Mouse (Mus musculus) neutrophil, adult 5-6 weeks (primary cell): Measurements from ENCODE around the gene Chn1. TPM values are rescaled to one million over a fixed set of nuclear protein-coding genes. Genes with fewer than 3 reads are reported as not detected.
"Not testable (repeated sequence)": the region's sequence is repeated elsewhere in the genome, so short reads cannot be mapped to it uniquely, and the experiment has no call there.

Source experiments
- ATAC-seq: fragments of 151-379, 151-347 bp; 2 replicates; pipeline ENCODE4 v1.8.0; 2017; ENCODE audit warnings: mild to moderate bottlenecking, moderate TSS enrichment; ENCODE audit not compliant: insufficient number of reproducible peaks, poor library complexity, low FRiP score, severe bottlenecking; ENCODE audit errors: extremely low read depth
- total RNA-seq: library from RNA; stranded (forward); fragments of 200-1000 nt; gene quantifications from 2 replicates; pipeline ENCODE4 v1.2.3, GENCODE M21; 2017

Chn1 gene
- total RNA-seq, result not detected in 2 replicates

DNA sequence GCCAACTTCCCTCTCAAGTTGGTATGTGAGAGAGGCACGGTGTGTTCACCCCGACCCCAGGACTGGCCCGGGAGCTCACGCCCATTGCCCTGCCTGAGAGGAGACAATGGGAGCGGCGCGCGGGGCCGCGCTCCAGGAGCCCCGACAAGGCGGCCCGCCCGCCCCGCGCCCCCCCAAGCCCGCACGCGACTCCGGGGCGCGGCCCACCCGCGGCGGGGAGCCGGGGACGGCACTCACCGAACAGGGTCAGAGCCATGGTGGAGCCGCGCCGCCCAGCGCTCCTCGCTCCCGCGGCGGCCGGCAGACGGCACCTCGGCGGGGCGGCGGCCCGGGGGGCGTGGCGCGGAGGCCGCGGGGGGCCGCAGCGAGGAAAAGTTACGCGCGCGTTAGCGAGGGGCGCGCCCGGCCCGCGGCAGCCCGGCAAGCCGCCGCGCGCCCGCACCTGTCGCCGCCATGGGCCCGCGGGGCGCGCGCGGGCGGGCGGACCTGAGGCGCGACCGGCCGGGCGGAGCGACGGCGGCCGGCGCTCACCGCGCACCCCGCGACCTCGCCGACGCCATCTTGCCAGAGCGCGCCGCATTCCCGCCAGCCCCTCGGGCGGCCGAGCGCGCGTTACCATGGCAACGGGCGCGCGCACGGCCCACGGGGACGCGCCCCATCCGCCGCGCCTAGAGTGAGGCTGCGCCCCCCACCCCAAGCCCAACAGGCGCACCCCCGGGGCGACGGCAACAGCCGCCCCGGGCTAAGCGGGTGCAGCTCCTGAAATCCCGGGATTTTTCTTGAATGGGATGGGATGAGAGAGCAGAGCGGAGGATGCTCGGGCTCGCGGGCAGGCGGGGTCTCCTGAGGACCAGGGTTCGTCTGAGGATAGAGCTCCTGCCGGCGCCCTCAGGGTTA lies at the start of gene Chn1:
Gene Chn1 (minus strand): TSS at position 561 of the 897 bp plus-strand sequence.
- no peak for ATAC-seq

DNA sequence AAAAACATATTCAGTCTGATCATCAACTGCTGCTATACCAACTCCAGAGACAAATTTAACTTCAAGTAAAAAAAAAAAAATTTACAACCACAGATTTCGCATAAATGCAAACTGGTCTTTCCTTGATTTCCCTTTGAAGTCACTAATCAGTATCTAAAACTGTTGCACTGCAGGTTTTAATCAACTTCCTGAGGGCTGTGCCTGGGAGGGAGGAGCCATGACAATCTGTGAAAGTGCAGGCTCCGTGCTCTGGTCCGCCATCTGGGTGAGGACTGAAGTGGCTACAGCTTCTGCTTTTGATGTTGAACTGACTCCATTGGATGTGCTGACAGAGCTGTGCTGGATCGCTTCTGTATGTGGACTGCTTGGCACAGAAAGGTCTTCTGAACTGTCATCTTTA lies 43.6 kb upstream of the Chn1 start:
- no peak for ATAC-seq

DNA sequence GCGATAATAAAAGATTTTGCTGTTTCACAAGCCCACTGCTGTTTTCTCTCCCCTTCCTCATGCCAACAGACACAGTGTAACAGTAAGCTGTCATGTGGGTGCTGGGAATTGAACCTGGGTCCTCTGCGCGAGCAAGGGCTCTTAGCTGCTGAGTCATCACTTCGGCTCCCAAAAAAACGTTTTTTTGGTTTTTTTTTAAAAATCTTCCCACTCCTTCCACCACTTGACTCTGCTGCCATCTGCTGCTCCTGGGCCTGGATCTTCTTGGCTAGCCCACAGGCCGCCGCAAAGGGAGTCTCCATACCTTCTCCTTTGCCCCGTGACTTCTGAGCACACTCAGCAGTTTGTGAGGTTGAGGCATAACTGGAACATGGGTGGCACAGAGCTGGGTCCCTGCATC lies 32.5 kb upstream of the Chn1 start:
- no peak for ATAC-seq

DNA sequence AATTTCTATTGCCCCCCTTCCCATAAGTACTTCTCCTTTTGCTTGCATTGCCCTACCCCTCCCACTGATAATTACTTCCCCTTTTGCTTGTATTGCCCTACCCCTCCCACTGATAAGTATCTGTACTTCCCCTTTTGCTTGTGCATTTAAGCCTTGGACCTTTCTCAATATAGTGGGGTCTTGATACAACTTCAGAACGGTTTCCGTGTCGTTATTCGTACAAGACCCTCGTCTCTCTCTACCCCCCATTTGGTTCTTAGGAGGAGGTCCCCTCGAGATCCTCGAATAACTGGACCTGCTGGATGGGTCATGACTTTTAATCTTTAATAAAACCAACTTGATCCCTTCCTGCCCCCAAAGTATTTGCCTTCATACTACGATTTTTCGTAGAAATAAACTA lies 25.0 kb upstream of the Chn1 start:
- not testable (repeated sequence) for ATAC-seq

DNA sequence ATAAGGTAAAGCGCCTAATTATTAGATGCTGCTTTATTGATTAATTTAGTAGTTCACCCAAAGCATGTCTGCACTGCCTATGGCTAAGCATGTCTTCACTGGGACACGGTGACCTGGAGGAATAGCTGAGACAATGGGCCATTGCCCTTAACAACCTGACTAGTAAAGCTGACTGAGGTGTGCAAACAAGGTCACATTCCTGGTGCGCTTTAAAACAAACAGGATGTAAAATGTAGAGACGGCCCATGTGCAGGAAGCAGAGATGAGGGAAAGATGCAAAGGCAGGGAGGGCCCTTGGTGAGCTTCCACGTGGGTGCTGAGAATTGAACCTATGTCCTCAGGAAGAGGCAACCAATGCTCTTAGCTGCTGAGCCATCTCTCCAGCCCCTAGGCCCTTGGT lies 23.6 kb upstream of the Chn1 start:
- ATAC-seq, result no peak

DNA sequence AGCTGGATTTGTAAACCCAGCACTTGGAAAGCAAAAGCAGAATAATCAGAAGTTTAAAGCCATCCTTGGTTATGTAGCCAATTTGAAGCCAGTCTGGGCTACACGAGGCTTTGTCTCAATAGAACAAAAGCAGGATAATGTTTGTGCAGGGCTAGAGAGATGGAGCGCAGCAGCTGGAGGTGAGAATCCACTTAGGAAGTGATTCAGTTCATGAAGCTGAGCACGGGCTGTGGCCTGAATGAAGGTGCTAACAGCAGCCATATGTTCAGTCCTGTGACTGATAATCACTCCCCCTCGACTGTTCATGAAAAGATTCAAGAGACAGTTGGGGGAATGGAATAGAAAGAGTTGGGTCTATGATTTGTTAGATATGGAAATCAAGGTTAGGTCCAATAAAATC lies 23.0 kb upstream of the Chn1 start:
- no peak for ATAC-seq

DNA sequence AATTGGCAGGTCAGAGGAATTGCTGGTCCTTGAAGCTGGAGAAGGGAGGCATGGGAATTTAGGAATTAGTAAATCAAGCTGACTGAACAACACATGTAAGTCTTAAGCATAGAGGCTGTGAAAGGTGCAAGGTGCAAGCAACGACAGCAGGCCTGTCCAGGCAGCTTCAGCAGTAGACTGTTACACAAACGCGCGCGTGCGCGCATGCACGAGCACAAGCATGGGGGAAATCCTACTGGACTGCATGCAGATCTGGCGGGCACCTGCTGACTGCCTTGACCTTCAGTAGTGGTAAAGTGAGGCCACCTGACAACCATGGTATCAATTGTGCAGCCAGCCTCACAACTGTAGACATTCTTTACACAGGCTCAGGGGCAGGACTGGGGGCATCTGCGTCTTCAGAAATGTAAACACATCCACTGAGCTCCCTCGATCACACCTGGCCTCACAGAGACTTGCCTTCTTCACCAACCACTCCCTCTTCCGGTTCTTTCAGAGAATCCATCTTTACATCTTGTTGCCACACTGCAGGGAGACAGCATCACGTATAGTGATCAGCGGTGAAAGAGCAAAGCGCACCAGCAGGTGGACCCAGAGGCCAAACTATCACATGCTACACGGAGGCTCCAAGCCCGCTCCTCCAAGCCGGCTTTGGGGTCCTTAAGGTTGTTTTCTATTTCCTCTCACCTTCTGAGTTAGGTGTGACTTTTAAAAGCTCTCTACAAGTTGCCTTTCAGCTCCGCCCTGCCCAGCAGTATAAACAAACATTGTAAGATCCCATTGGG lies 16.9 kb upstream of the Chn1 start:
- no peak for ATAC-seq

DNA sequence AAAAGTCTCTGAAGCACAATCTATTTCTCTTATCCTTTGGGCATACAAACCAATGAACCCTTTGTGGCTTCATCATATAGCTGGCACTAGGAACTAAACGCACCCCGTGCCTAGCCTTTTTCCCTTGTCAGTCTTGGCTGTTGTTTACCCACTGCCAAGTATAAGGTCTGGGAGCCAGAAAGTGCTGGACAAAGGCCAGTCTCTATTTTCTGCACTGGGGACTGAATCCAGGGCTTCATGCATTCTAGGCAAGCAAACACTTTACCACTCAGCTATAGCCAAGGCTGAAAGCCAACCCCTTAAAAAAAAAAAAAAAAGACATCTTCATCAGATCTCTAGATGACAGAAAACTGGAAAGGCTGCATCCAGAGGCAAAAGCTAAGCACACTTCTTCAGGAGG lies 15.2 kb upstream of the Chn1 start:
- no peak for ATAC-seq

DNA sequence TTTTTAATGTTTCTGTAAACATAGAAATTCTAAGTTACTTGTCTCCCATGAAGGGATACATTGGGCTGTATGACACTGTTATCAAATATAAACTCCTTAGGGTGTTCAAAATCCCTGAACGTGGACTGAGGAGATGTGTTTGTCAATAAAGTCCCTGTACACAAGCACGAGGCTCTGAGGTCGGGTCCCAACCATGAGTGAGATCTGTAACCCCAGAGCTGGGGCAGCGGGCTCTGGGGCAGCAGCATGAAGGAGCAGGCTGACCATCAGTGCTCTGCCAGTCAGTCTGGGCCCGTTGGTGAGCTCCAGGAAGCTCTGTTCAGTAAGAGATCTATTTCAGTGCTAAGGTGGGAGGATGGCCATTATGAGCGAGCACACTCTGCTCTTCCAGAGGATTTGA lies 13.2 kb upstream of the Chn1 start:
- no peak for ATAC-seq

DNA sequence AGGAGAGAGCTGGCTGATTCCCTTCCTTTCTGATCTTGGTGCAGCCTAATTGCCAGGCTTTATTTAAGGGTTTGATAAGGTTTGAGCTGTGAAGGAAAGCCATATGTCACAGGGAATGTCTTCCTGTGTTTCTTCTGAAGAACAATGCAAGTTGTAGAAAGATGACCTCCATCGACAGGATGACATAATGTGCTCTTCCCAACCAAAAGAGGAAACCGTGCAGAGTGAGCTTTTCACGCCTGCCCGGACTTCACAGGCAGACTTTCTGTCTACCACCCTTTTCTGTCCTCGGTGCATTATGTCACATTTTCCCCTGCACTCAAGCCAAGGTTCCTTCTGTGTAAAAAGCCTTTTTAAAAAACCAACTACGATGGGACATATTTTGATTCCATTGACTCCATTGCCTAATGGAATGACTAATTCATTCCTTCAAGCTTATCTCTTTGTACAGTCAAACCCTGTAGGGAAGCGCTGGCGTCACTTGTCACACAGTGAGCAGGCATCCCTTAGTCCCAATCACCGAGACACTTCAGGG lies 7.3 kb upstream of the Chn1 start:
- no peak for ATAC-seq

DNA sequence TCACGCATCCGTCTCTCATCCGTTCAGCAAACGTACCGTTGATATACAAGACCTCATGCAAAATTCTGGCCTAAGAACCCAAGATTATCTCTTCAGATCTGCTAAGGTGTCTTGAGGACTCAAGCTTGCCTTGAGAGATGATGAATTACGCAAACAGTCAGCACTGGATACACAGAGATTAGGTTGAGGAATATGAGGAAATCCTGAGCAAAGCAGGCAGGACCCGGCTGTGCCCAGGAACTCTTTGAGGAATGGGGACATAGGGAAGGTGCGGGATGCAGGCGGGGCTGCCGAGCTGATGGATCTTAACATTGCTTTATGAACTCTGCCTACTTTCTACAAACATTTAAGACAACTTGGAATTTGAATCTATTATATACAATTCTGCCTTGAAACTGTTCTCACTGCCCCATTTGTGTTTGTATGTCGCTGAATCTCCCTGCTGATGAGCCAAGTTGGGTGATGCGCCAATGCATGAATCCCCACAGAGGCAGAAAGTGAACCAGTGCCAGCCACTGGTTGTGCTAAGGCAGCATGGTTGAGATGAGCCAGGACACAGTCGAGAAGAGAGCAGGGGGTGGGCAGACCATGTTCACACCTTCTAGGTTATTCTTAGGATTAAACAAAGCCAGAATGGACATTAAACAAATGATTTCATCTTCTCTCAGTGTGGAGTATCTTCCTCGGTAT lies 5.3 kb upstream of the Chn1 start:
- ATAC-seq, result no peak

DNA sequence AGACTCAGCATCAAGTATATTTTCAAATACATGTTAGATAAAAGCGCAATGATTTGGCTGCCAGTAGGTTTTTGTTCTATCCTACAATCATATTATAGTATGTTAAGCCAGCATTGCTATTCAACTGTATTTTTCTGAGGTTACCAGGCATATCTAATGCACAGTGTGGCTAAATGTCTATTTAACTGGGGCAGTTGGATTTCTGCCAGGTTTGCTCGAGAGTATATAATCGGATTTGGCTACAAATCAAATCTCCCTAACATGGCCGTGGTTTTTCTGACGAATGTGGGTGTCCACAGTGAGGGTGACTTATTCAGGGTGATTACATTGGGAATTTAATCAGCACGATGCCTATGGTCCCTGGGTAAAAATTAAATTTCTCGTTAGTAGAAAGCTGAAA lies 4.7 kb upstream of the Chn1 start:
- ATAC-seq, result no peak

DNA sequence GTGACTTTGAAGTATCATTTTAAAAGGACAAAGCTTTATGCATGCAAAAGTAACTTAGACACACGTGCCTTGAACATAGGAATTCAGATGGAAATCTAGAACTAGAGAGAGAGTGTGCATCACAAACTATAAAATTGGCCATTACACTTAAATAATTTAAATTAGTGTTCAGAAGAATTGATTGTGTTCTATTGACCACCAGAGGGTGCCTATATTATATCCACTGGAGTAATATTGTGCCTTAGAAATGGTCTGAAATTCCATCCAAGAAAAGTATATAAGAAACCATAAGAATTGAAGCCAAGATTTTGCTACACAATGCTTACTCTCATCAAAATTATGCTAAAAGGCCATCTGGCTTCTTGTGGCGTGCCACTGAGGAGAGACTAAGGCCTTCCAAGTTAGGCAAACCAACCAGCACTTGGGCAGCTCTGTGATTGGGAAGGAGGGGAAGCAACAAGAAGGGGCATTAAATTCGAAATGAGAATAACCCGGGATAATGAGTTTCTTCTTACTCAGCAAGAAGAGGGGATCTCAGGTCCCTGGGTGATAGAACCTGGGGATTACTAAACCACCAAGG lies 4.0 kb upstream of the Chn1 start:
- ATAC-seq, result no peak

DNA sequence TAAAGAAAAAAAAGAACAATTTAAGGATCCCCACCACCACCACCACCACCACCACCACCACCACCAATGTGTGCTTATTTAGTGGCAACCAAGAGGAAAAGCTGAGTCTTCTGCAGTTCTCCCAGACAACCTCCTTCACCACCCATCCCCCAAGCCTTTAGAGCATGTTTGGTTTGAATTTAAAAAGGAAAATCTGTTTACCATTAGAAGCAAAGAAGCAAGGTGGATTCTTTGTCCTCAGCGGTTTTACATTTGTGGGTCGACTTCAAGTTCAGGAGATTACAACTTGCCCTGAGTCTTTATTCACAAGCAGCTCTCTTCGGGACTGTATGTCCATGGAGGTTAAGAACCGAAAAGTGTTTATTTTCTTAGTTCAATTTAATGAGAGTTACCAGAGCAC lies 1.8 kb upstream of the Chn1 start:
- ATAC-seq, result no peak

DNA sequence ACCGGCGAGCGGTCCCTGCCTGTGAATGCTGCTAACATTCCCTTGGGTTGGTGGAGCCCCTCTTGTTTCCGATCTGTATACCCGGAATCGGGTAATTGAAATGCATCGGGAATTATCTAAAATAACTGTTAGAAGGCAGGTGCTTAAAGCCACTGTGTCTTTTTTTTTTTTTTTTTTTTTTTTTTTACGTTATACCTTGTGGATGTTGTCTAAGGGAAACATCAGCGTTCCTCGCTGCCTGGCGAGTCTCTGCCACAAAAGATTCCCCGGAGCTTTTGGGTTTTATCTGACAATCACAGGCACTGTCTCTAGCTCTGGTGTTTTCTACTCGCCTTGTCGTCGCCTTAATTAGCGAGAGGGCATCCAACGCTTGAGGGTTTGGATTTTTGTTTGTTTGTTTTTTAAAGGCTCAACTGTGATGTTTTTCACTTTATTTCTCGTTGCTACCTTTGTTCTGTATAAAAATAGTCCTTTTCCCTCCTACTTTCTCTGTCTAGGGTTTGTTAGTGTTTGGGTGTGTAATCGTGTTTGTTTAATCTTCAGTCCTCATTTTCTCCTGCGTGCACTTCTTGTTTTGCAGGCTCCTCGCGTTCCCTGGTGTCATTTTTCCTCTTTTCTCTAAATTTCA lies 651 bp upstream of the Chn1 start:
- ATAC-seq, result no peak

DNA sequence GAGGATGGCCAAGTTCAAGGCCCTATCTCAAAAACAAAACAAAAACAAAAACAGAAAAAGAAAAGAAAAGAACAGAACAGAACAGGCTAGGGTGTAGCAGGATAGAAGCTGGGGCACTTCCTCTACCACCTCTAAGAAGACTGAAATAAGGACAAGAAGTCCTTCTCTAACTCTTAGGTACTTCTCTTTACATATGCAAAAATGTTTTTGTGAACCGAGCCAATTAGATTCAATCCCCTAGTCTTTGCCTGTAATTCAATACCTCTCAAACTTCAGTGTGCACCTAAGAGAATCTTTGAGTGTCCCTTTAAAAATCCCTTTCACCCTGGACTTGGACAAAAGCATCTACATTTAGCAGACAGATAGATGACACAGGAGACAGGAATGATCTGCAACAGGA lies 2.2 kb downstream of the Chn1 start:
- no peak for ATAC-seq

DNA sequence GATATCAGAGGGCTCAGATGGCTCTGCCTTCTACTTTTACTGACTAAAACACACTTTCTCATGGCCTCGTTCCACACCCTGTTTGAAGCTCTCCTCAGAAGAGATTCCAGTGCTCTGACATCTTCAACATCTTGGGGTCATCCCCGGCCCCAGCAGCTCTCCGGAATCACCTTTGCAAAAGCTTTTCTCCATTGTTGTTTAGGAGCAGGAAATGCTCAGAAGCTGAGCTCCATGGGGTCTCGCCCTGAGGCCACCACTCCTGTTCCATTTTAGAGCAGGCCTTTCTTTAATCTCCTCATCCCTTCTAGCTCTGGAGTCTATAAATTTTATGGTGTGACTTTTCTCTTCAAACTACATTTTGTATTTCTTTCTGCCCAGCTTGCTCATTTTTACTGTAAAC lies 6.5 kb downstream of the Chn1 start:
- ATAC-seq, result no peak

DNA sequence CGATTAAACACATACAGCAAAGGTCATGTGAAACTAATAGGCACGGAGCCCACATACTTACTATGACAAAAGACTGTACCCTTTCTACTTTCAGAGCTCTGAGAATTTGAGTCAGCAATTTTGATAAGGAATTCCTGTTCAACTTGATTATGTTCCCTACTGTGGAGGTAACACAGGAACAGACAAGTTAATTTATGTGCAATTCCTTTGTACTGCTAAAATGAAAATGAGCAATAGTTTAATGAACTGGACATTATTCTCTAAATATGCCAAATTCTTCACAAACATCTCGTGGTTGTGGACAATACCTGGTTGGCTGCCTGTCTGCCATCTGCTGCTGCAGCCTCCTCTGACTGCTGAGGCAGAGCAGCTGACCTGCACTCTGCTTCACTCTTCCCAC lies 11.6 kb downstream of the Chn1 start:
- ATAC-seq, result no peak

DNA sequence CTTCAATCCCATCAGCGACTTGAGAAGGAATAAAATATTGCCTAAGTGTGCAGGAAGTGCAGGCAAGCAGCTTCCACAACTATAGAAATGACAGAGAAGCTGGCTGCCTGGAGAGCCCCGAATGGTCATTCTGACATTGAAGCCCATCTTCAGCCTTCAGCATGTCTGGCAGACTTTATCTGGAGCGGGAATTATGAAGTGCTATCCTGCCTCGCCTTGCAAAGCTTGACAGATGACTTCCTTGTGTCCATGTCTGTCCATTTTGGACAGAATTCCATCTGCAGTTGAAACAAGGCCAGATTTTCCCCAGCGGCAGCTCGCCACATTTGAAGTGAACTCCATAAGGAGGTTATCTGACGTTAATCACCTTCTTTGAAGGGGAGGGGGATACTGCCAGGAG lies 15.2 kb downstream of the Chn1 start:
- no peak for ATAC-seq
